Comparison of ENCODE assay signal across 8 mouse cellular contexts in the genomic region with DNA sequence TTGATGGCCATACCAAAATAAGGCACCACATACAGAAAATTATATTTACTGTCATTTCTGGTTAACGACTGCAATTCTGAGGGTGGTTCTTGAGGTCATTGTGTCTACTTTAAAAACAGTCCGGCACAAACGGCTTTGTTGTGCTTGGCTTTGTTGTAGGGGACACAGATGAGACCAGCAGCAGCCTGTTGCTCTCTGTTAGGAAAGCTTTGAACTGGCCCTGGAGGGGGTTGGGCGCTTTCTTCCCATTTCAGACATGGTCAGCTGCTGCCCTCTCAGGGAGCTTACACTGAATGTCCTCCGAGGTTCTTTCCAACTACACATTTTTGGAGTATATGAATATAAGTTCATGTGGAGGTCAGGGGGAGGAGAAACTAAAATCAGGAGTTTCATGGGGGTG.
DNase-seq lines count a peak whose midpoint lies in the region; ATAC-seq and TF ChIP-seq lines count a peak whose summit lies in the region.

No protein-coding gene starts in this region.

- no peak overlapping the region; the same call in 1 of the 2 replicates for H3K27ac ChIP-seq in left cerebral cortex, adult 2 months
- no peak overlapping the region for H3K27ac ChIP-seq in heart, adult 2 months
- H3K27ac ChIP-seq in kidney, embryonic 16.5 days (ENCODE audit: low read length): peak overlapping the region; percentile 70

- H3K9me3 ChIP-seq in kidney, embryonic 16.5 days (ENCODE audit: low read length): no peaks in the 10 kb centered on the region

- no peak for TF ChIP-seq POLR2A in heart, adult 2 months (IDR thresholded peaks at IDR 0.05; ENCODE audit: insufficient read depth, low read depth, low read length)
- TF ChIP-seq POLR2A in myocyte (IDR thresholded peaks at IDR 0.05; ENCODE audit: insufficient read length, low read depth): no peak

- H3K4me2 ChIP-seq in kidney, embryonic 16.5 days (replicated peaks; ENCODE audit: low read depth, low read length): no peak overlapping the region
- peak overlapping the region; percentile 69 for H3K4me2 ChIP-seq in myocyte (ENCODE audit: low read depth)

- peak; percentile 23 for TF ChIP-seq CTCF in left cerebral cortex, adult 2 months (IDR thresholded peaks at IDR 0.05)
- TF ChIP-seq CTCF in heart, adult 2 months (IDR thresholded peaks at IDR 0.05): peak; percentile 53

- no peak for TF ChIP-seq EP300 in heart, adult 2 months (IDR thresholded peaks at IDR 0.05; ENCODE audit: insufficient read depth, low read depth, low read length)

- no peaks in the 10 kb centered on the region for H3K36me3 ChIP-seq in heart, adult 2 months (ENCODE audit: control insufficient read depth, insufficient read depth, low read length)
- H3K36me3 ChIP-seq in kidney, embryonic 16.5 days (ENCODE audit: insufficient read depth, low read length): no peaks in the 10 kb centered on the region
- H3K36me3 ChIP-seq in myocyte (ENCODE audit: control insufficient read depth, insufficient read depth): no peaks in the 10 kb centered on the region

- no peak overlapping the region for H3K4me3 ChIP-seq in left cerebral cortex, adult 2 months
- no peak overlapping the region for H3K4me3 ChIP-seq in heart, adult 2 months
- H3K4me3 ChIP-seq in kidney, embryonic 16.5 days (ENCODE audit: low read length): no peak overlapping the region
- no peak overlapping the region for H3K4me3 ChIP-seq in myocyte

- no peak overlapping the region for H3ac ChIP-seq in myocyte (ENCODE audit: control insufficient read depth, insufficient read length)

- no peak overlapping the region for H3K9ac ChIP-seq in heart, adult 2 months (ENCODE audit: low read depth, low read length)
- no peak overlapping the region for H3K9ac ChIP-seq in kidney, embryonic 16.5 days (replicated peaks; ENCODE audit: low read length)

- H3K27me3 ChIP-seq in heart, adult 2 months (ENCODE audit: control insufficient read depth, insufficient read depth, low read length): no peaks in the 10 kb centered on the region
- H3K27me3 ChIP-seq in kidney, embryonic 16.5 days (ENCODE audit: insufficient read depth, low read length): no peaks in the 10 kb centered on the region
- H3K27me3 ChIP-seq in myocyte (ENCODE audit: control insufficient read depth, insufficient read depth, insufficient read length): no peaks in the 10 kb centered on the region

- H3K4me1 ChIP-seq in heart, adult 2 months (ENCODE audit: control insufficient read depth, insufficient read depth, low read length): peaks cover 4% of the 10 kb centered on the region
- peaks cover 24% of the 10 kb centered on the region for H3K4me1 ChIP-seq in kidney, embryonic 16.5 days (ENCODE audit: insufficient read depth, low read length)

- 26% methylated on average over 5 of the region's 5 CpGs for WGBS in heart, adult 2 months
- 11% methylated on average over 5 of the region's 5 CpGs for WGBS in kidney, embryonic 16.5 days

- peak; percentile 91 for ATAC-seq in kidney, embryonic 16.5 days (ENCODE audit: low FRiP score, low TSS enrichment)

- no peaks in the 10 kb centered on the region for H3K79me2 ChIP-seq in heart, adult 2 months (replicated peaks; ENCODE audit: control insufficient read depth, insufficient read depth, low read length)
- H3K79me2 ChIP-seq in myocyte (ENCODE audit: control insufficient read depth, insufficient read depth): no peaks in the 10 kb centered on the region

- peak in 1 of 2 experiments; percentile 39 for DNase-seq in left cerebral cortex, adult 2 months (ENCODE audit: extremely low spot score in 1 of 2, low spot score in 2 of 2)
- DNase-seq in left cerebral cortex, adult 8-10 months (ENCODE audit: low spot score in 2 of 2): no peak
- peak; percentile 29 to 63 for DNase-seq in adrenal gland, postnatal 36 days
- DNase-seq in heart, adult 2 months: peak; percentile 48 to 50
- DNase-seq in spleen, postnatal 14 days (ENCODE audit: low spot score in 2 of 2): no peak
- DNase-seq in frontal cortex, postnatal 25 days (ENCODE audit: low spot score in 2 of 2): no peak

- intact Hi-C loops in left cerebral cortex, adult 2 months (cut with DNase I): loop anchor here (2.0 kb wide), 1 partner anchor 34 kb away; no protein-coding TSS in a partner anchor
- intact Hi-C loops in heart, adult 2 months (cut with DNase I): loop anchor here (10.0 kb wide), 1 partner anchor 376 kb away; a partner anchor contains a TSS

TF ChIP-seq in myocyte, 11 proteins besides CTCF, POLR2A, EP300 and RAD21:
- no peak for TF ChIP-seq E2F4 (IDR thresholded peaks at IDR 0.05; ENCODE audit: insufficient read depth)
- no peak for TF ChIP-seq REST (IDR thresholded peaks at IDR 0.05; ENCODE audit: insufficient read depth, insufficient read length)
- no peak for TF ChIP-seq MYOD1 (IDR thresholded peaks at IDR 0.05; ENCODE audit: control insufficient read depth in 1 of 3, insufficient read length in 2 of 3, low read depth in 2 of 3)
- TF ChIP-seq USF1 (IDR thresholded peaks at IDR 0.05; ENCODE audit: low read depth): no peak
- no peak for TF ChIP-seq POLR2AphosphoS2 (IDR thresholded peaks at IDR 0.05; ENCODE audit: insufficient read length, low read depth)
- no peak for TF ChIP-seq MYOG (IDR thresholded peaks at IDR 0.05; ENCODE audit: control insufficient read depth in 1 of 3, insufficient read depth in 1 of 3, insufficient read length in 2 of 3, low read depth in 2 of 3)
- no peak for TF ChIP-seq TCF12 (IDR thresholded peaks at IDR 0.05; ENCODE audit: insufficient read depth, poor library complexity, severe bottlenecking)
- TF ChIP-seq CEBPB (IDR thresholded peaks at IDR 0.05; ENCODE audit: insufficient read depth, poor library complexity, severe bottlenecking): no peak
- TF ChIP-seq MAX (IDR thresholded peaks at IDR 0.05; ENCODE audit: low read depth): no peak
- TF ChIP-seq SRF (IDR thresholded peaks at IDR 0.05; ENCODE audit: control insufficient read depth, insufficient read length, low read depth): no peak
- no peak for TF ChIP-seq TCF3 (IDR thresholded peaks at IDR 0.05; ENCODE audit: insufficient read length, low read depth)

Comparison
In these comparisons a context has a peak if more than half of its experiments do, and no peak if none do; other contexts are left out.
1. DNase-seq: peak in adrenal gland, postnatal 36 days (2 of 2) and heart, adult 2 months (2 of 2); none in left cerebral cortex, adult 8-10 months (0 of 2), spleen, postnatal 14 days (0 of 2) and frontal cortex, postnatal 25 days (0 of 2).